17 mouse cellular contexts compared by ENCODE assay signal in genomic region chr1:153723426-153723825, GRCm38 (mm10). TPM values are rescaled to one million over a fixed set of nuclear protein-coding genes. Genes with fewer than 3 reads are reported as not detected.
DNase-seq lines count a peak whose midpoint lies in the region; TF ChIP-seq lines count a peak whose summit lies in the region.
"Had no signal": no experiment of that assay in that cellular context is flagged by ENCODE, and none has a peak within 500 bp of the region (broad histone marks: within the 10 kb centered on the region; RNA-seq: fewer than 3 reads in every experiment).

No protein-coding gene starts in this region.

- no peak overlapping the region for H3K4me3 ChIP-seq in thymus, adult 2 months (ENCODE audit: control insufficient read depth, insufficient read depth, low read length)
- peak overlapping the region; percentile 35 for H3K4me3 ChIP-seq in E14TG2a.4 (replicated peaks; ENCODE audit: low read length)
- H3K4me3 ChIP-seq: embryonic facial prominence, embryonic 12.5 days; erythroblast, embryonic 14.5 days; hindbrain, embryonic 15.5 days; kidney, embryonic 15.5 days; midbrain, embryonic 12.5 days; neural tube, embryonic 15.5 days had no signal

- no peak overlapping the region for H3K27ac ChIP-seq in thymus, adult 2 months (ENCODE audit: control insufficient read depth, insufficient read depth, low read length)
- H3K27ac ChIP-seq: embryonic facial prominence, embryonic 12.5 days; hindbrain, embryonic 15.5 days; kidney, embryonic 15.5 days; midbrain, embryonic 12.5 days; neural tube, embryonic 15.5 days had no signal

- peak; percentile 26 for DNase-seq in thymus, adult 2 months
- no peak for DNase-seq in thymus, adult 18-20 months
- peak; percentile 71 for DNase-seq in naive thymus-derived CD4-positive, alpha-beta T cell, adult 2 months (ENCODE audit: low read depth)
- DNase-seq in cerebellum, adult 11-12 months = no peak
- DNase-seq in urinary bladder, postnatal 25 days (ENCODE audit: low spot score) = no peak
- no peak for DNase-seq in spleen, postnatal 14 days (ENCODE audit: low spot score in 2 of 2)
- DNase-seq: cerebellum, adult 9-11 months; gastrocnemius, postnatal 14 days; heart, adult 18-20 months; heart, postnatal 36 days had no signal

- TF ChIP-seq POLR2A in thymus, adult 2 months (IDR thresholded peaks at IDR 0.05; ENCODE audit: control insufficient read depth, extremely low read depth, insufficient read depth, low read length, poor library complexity) = no peak

- no peaks in the 10 kb centered on the region for H3K9me3 ChIP-seq in E14TG2a.4 (ENCODE audit: low read length)
- H3K9me3 ChIP-seq: embryonic facial prominence, embryonic 12.5 days; hindbrain, embryonic 15.5 days; kidney, embryonic 15.5 days; midbrain, embryonic 12.5 days; neural tube, embryonic 15.5 days had no signal

- WGBS in thymus, adult 2 months = 63% methylated on average over 9 of the region's 9 CpGs

- H3K27me3 ChIP-seq in thymus, adult 2 months (ENCODE audit: control insufficient read depth, insufficient read depth, low read length) = no peaks in the 10 kb centered on the region
- H3K27me3 ChIP-seq in E14TG2a.4 (ENCODE audit: insufficient read depth, low read length) = peaks cover 12% of the 10 kb centered on the region; the same call in 1 of the 2 replicates
- H3K27me3 ChIP-seq: embryonic facial prominence, embryonic 12.5 days; hindbrain, embryonic 15.5 days; kidney, embryonic 15.5 days; midbrain, embryonic 12.5 days; neural tube, embryonic 15.5 days had no signal

- H3K4me1 ChIP-seq in thymus, adult 2 months (replicated peaks; ENCODE audit: control insufficient read depth, insufficient read depth, low read length) = peaks cover 9% of the 10 kb centered on the region
- H3K4me1 ChIP-seq in E14TG2a.4 (replicated peaks; ENCODE audit: low read depth, low read length) = peaks cover 8% of the 10 kb centered on the region; the same call in 1 of the 2 replicates
- H3K4me1 ChIP-seq: embryonic facial prominence, embryonic 12.5 days; hindbrain, embryonic 15.5 days; midbrain, embryonic 12.5 days; neural tube, embryonic 15.5 days had no signal

- TF ChIP-seq CTCF in thymus, adult 2 months (IDR thresholded peaks at IDR 0.05; ENCODE audit: borderline replicate concordance, control insufficient read depth, extremely low read depth, insufficient read depth, low read length, poor library complexity) = no peak
- TF ChIP-seq CTCF in E14TG2a.4 (conservative IDR thresholded peaks at IDR 0.05; ENCODE audit: low read length) = no peak

- H3K36me3 ChIP-seq in thymus, adult 2 months (ENCODE audit: control insufficient read depth, insufficient read depth, low read length) = no peaks in the 10 kb centered on the region
- no peaks in the 10 kb centered on the region for H3K36me3 ChIP-seq in E14TG2a.4 (ENCODE audit: insufficient read depth, low read length)
- H3K36me3 ChIP-seq: embryonic facial prominence, embryonic 12.5 days; hindbrain, embryonic 15.5 days; kidney, embryonic 15.5 days; midbrain, embryonic 12.5 days; neural tube, embryonic 15.5 days had no signal

RNA-seq across cellular contexts. Expression of gene Rgs16, which starts 16.7 kb away (rescaled TPM):
- 2.8 and 3.1 TPM in 2 replicates for polyA plus RNA-seq in thymus, adult 2 months (2012; rRNA removed)
- polyA plus RNA-seq: erythroblast, embryonic 14.5 days had no signal

RNA-seq across cellular contexts. Expression of gene Rnasel, which starts 25.8 kb away (rescaled TPM):
- 11.8 and 12.3 TPM in 2 replicates for polyA plus RNA-seq in thymus, adult 2 months (2012; rRNA removed)

Comparison
In these comparisons a context has a peak if more than half of its experiments do, and no peak if none do; other contexts are left out.
1. DNase-seq: peak in thymus, adult 2 months (single experiment) and naive thymus-derived CD4-positive, alpha-beta T cell, adult 2 months (single experiment); none in thymus, adult 18-20 months (0 of 2), cerebellum, adult 11-12 months (single experiment), urinary bladder, postnatal 25 days (single experiment) and spleen, postnatal 14 days (0 of 2).